Mouse (Mus musculus): ENCODE measurements around the gene Parp16. TPM values are rescaled to one million over a fixed set of nuclear protein-coding genes. Genes with fewer than 3 reads are reported as not detected.
"Not testable (repeated sequence)": the region's sequence is repeated elsewhere in the genome, so short reads cannot be mapped to it uniquely, and the experiment has no call there.

Gene Parp16
- polyA plus RNA-seq, 1 experiment from 2014 or later = 3.2 TPM

- no peak overlapping the region for H3K27ac ChIP-seq
- H3K4me3 ChIP-seq (ENCODE audit: inconsistent target) = no peak overlapping the region
- H3K79me2 ChIP-seq (ENCODE audit: inconsistent target) = no peaks in the 10 kb centered on the region
- H3K36me3 ChIP-seq (ENCODE audit: inconsistent target) = no peaks in the 10 kb centered on the region
- 92% methylated on average over 2 of the region's 2 CpGs for WGBS (ENCODE audit: missing documents)
Measured at GRCm38 (mm10) chr9:65261591-65262230, 66.6 kb downstream of the Parp16 start.

GRCm38 (mm10) chr9:65262641-65263120 is 67.5 kb downstream of the Parp16 start:
- WGBS (ENCODE audit: missing documents) = 89% methylated on average over 3 of the region's 3 CpGs
- Histone ChIP-seq H3K79me2 (ENCODE audit: inconsistent target) (no peaks in the 10 kb centered on the region), H3K27ac (no peak overlapping the region), H3K36me3 (ENCODE audit: inconsistent target) (no peaks in the 10 kb centered on the region), H3K4me3 (ENCODE audit: inconsistent target) (no peak overlapping the region)

GRCm38 (mm10) chr9:65264959-65265358 is 69.8 kb downstream of the Parp16 start, which contains the start of gene Cilp:
Gene Cilp (plus strand): TSS chr9:65265180.
- H3K79me2 ChIP-seq (ENCODE audit: inconsistent target) = no peaks in the 10 kb centered on the region
- no peaks in the 10 kb centered on the region for H3K36me3 ChIP-seq (ENCODE audit: inconsistent target)
- H3K4me3 ChIP-seq (ENCODE audit: inconsistent target) = no peak within 1 kb of the TSS
- 81% methylated on average over 5 of the region's 5 CpGs for WGBS (ENCODE audit: missing documents)
- H3K27ac ChIP-seq = no peak within 1 kb of the TSS

GRCm38 (mm10) chr9:65267742-65268515 is 72.8 kb downstream of the Parp16 start:
- Histone ChIP-seq H3K4me3 (ENCODE audit: inconsistent target) (no peak overlapping the region), H3K36me3 (ENCODE audit: inconsistent target) (no peaks in the 10 kb centered on the region), H3K27ac (no peak overlapping the region), H3K79me2 (ENCODE audit: inconsistent target) (no peaks in the 10 kb centered on the region)
- 73% methylated on average over 7 of the region's 7 CpGs for WGBS (ENCODE audit: missing documents)

GRCm38 (mm10) chr9:65273048-65273809 is 78.1 kb downstream of the Parp16 start:
- 89% methylated on average over 13 of the region's 13 CpGs for WGBS (ENCODE audit: missing documents)
- Histone ChIP-seq H3K27ac (no peak overlapping the region), H3K4me3 (ENCODE audit: inconsistent target) (no peak overlapping the region), H3K79me2 (ENCODE audit: inconsistent target) (no peaks in the 10 kb centered on the region), H3K36me3 (ENCODE audit: inconsistent target) (no peaks in the 10 kb centered on the region)

GRCm38 (mm10) chr9:65273873-65274272 is 78.7 kb downstream of the Parp16 start:
- no peaks in the 10 kb centered on the region for H3K36me3 ChIP-seq (ENCODE audit: inconsistent target)
- no peak overlapping the region for H3K4me3 ChIP-seq (ENCODE audit: inconsistent target)
- H3K79me2 ChIP-seq (ENCODE audit: inconsistent target) = no peaks in the 10 kb centered on the region
- WGBS (ENCODE audit: missing documents) = 93% methylated on average over 4 of the region's 4 CpGs
- no peak overlapping the region for H3K27ac ChIP-seq

- H3K36me3 ChIP-seq (ENCODE audit: inconsistent target); H3K27ac ChIP-seq; H3K79me2 ChIP-seq (ENCODE audit: inconsistent target); H3K4me3 ChIP-seq (ENCODE audit: inconsistent target): not testable (repeated sequence)
- WGBS (ENCODE audit: missing documents) = 90% methylated on average over 3 of the region's 3 CpGs
Measured at GRCm38 (mm10) chr9:65274851-65275250, 79.7 kb downstream of the Parp16 start.

GRCm38 (mm10) chr9:65275810-65276530 is 80.8 kb downstream of the Parp16 start:
- H3K36me3 ChIP-seq (ENCODE audit: inconsistent target) = no peaks in the 10 kb centered on the region
- no peak overlapping the region for H3K4me3 ChIP-seq (ENCODE audit: inconsistent target)
- H3K79me2 ChIP-seq (ENCODE audit: inconsistent target) = no peaks in the 10 kb centered on the region
- H3K27ac ChIP-seq = no peak overlapping the region
- WGBS (ENCODE audit: missing documents) = 66% methylated on average over 4 of the region's 4 CpGs

- Histone ChIP-seq H3K27ac (no peak overlapping the region), H3K4me3 (ENCODE audit: inconsistent target) (no peak overlapping the region), H3K36me3 (ENCODE audit: inconsistent target) (no peaks in the 10 kb centered on the region), H3K79me2 (ENCODE audit: inconsistent target) (no peaks in the 10 kb centered on the region)
- 81% methylated on average over 5 of the region's 5 CpGs for WGBS (ENCODE audit: missing documents)
Measured at GRCm38 (mm10) chr9:65281536-65282151, 86.5 kb downstream of the Parp16 start.

- no peak overlapping the region for H3K4me3 ChIP-seq (ENCODE audit: inconsistent target)
- H3K36me3 ChIP-seq (ENCODE audit: inconsistent target) = no peaks in the 10 kb centered on the region
- WGBS (ENCODE audit: missing documents) = 7% methylated on average over 3 of the region's 3 CpGs
- H3K79me2 ChIP-seq (ENCODE audit: inconsistent target) = no peaks in the 10 kb centered on the region
- H3K27ac ChIP-seq = no peak overlapping the region
Measured at GRCm38 (mm10) chr9:65283301-65283700, 88.1 kb downstream of the Parp16 start.

GRCm38 (mm10) chr9:65288252-65288651 is 93.1 kb downstream of the Parp16 start:
- no CpG with 5 or more reads among the region's 5 CpGs for WGBS (ENCODE audit: missing documents)
- not testable (repeated sequence) for H3K36me3 ChIP-seq (ENCODE audit: inconsistent target)

More at GRCm38 (mm10) chr9:65288252-65288651, 93.1 kb downstream of the Parp16 start:
- H3K27ac ChIP-seq; H3K4me3 ChIP-seq (ENCODE audit: inconsistent target); H3K79me2 ChIP-seq (ENCODE audit: inconsistent target): not testable (repeated sequence)

All from macrophage (primary cell).